Mouse (Mus musculus) megakaryocyte progenitor cell, adult 5-6 weeks (primary cell): ENCODE data around the gene Cntn2. TPM values are rescaled to one million over a fixed set of nuclear protein-coding genes. Genes with fewer than 3 reads are reported as not detected.
A peak's percentile ranks its signal among the peaks of the same experiment; 100 is the strongest.
"Not testable (repeated sequence)": the region's sequence is repeated elsewhere in the genome, so short reads cannot be mapped to it uniquely, and the experiment has no call there.

Experiments
- ATAC-seq: replicated peaks from 2 replicates; pipeline ENCODE4 v1.8.0; 2016; ENCODE audit warnings: mild to moderate bottlenecking, moderate TSS enrichment, inconsistent platforms; ENCODE audit not compliant: poor library complexity
- total RNA-seq, 2 experiments: library from RNA; stranded (forward) in 1 of 2; stranded (reverse) in 1 of 2; fragments of 157-497, 149-512 nt in 1 of 2; fragments of 200-1000 nt in 1 of 2; gene quantifications; 2 replicates each; pipeline versions ENCODE4 v1.2.3 to v1.2.4; 2015 to 2017

The Cntn2 gene
- total RNA-seq, 2 experiments from 2014 or later, result not detected

DNA sequence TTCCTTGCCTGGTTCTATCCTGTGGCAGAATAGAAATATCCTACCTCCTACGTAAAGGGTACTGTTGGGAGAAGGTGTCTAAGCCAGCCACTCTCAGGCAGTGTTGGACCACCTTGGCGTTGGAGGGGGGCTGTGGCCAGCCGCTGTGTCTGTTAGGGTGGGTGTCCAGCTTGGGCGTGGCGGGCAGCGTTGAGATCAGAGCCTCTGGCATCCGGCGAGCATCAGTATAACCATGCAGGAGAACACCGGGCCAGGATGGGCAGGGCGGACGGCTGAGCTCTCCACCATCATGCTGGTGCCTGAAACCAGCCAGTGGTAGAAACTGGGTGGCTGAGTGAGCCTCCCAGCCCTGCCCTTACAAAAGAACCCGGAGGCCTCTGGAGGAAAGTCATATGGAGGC is 27.7 kb downstream of the Cntn2 start:
- no peak for ATAC-seq

DNA sequence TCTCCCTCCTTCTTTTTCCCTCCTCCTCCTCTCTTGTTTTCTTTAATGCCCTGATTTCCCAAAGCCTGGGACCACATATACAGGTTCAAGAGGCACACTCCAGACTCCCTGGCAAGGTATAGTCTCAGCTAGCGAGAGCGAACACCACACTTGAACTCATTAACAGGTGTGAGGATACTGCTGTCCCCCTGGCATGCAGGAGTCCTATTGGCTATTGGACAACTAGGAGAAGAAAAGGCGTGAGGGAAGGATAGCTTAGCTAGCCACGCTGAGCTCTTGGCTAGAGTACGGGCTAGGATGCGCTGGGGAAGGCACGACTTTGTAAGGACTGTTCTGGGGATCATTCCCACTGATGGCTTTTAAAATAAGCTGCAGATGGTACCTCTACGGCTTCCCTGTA is 30.9 kb downstream of the Cntn2 start:
- no peak for ATAC-seq

DNA sequence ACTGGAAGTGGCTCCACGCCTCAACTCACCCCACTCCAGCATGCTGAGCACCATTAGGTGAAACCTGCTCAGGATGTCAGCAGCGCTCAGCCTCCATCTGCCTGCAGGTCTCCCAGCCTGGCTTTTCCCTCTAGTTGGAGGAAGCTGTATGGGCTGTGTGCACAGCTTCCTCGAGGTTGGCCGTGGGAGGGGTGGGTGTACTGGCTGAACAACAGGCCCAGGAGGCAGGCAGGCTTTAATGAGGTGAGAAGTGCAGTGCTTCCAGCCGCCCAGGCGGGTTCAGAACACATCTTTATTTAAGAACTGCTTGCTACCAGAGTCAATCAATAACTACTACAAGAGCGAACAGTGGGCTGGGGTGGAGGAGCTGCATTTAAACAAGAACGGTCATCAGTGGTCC is 31.5 kb downstream of the Cntn2 start:
- ATAC-seq, result no peak

DNA sequence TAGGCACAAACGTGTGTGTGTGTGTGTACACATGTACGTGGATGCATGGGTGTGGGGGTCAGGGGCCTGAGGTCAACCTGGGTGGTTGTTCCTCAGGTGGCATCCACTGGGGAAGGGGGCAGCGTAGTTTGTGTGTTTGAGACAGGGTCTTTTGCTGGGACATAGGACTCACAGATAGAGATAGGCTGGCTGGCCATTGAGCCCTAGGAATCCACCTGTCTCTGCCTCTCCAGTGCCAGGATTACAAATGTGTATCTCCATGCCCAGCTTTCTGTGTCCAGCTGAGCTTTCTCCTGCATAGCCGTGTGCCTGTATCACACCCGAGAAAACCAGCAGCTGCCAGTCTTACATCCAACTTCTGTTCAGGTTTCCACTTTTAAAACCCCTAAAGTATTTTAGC is 33.3 kb downstream of the Cntn2 start:
- ATAC-seq, result no peak

DNA sequence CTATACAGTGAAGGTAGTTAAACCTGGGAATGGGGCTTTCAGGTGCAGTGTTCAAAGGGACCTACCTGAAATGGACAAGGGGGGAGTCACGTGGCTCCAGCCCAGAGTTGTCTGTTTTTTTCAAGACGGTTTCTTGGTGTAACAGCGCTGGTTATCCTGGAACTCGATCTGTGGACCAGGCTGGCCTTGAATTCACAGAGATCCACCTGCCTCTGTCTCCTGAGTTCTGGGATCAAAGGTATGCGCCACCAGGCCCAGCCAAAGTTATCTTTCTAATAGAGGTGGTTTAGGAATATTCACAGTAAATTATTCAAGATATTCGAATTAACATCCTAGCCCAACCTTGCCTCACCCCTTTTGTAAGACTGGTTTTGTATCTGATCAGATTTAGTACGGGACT is 36.4 kb downstream of the Cntn2 start:
- no peak for ATAC-seq

DNA sequence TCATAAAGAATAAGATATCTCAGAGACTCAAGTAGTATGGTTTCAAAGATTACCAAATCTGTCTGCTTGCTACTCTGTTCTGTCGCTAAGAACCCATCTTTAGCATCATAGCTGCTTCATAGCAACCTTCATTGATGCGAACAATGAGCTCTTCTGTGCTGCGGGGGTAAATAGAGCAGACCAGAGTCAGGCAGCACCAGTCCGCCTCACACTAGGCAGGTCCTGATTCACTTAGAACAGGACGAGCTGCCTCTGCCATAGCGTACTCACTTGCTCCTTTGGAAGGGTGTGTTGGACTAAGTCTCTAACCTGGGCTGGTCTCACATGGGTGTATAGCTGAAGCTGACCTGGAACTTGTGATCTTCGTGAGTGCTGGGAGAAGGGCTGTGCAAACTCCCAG is 37.0 kb downstream of the Cntn2 start, which contains the start of gene Tmem81:
Gene Tmem81, plus strand, starts transcription at position 173 of the 400 bp plus-strand sequence.
- no peak for ATAC-seq

DNA sequence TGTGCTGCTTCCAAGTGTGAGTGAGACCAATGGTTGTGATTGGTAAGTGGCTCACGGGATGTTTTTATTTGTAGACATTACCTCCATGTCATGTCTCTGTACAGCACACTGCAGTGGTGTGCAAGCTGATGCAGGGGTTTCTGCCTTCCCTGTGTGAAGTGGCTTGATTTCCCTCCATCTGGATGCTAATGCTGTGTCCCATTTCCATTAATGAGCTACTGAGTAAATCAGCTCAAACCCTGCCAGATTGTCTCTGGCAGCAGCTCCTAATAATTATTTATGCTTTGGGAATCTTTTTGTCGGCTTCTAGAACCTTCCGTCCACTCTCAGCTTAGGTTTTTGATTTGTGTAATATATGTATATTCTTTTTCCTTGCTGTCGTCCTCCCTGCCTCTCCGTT is 37.9 kb downstream of the Cntn2 start:
- no peak for ATAC-seq

DNA sequence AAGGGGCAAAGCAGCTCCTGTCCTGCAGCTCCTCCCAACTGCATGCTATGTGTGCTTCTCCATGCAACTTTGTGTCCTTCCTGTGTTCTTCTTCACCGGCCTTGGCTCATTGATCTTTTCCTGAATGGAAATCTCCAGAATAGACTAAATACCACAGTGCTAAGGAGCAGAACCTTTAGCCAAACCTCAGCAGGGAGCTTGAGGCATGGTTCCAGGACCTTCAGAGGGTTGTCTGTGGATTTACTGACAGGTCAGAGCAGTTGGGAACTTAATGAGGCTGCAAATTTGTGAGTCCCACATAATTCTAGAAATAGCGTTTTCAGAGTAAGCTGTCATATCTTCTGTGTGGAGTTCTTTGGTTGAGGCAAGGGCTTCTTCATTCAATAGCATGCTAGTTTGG is 42.5 kb downstream of the Cntn2 start:
- ATAC-seq, result no peak

DNA sequence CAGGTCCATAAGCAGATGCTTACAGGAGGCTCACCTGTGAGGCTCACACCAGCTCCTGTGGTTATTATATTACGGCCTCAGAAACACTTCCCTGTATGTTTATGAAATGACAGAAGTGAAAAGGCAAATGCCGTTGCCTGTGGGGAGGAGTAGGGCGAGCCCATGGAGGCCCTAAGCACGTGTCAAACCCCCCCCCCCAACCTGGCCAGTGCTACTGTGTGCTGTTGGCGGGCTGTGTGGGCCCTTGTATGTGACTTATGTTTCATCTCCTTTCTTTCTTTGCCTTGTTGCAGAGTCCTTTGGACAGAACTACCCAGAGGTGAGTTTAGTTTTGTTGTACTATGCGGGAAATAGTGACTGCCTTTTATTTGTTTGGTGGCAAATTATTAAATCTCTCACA is 59.3 kb downstream of the Cntn2 start:
- ATAC-seq, result no peak

DNA sequence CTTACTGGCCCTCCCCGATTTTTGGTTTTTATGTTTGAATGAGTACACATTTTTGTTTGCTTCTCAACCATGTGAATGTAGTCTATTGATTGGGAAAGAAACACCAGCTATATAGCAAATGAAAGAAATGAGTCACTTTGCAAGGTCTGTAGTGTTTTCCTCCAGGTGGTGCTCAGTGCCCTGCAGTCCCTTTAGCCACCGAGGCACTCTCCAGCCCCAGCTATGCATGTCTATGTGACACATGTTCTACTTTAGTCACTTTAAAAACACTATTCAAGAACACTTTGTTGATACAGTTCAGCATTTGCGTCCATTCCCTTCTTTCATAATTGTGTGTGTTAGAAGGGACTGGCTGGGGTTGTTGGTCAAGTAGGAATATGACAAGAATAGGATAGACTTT is 59.8 kb downstream of the Cntn2 start:
- ATAC-seq, result no peak

DNA sequence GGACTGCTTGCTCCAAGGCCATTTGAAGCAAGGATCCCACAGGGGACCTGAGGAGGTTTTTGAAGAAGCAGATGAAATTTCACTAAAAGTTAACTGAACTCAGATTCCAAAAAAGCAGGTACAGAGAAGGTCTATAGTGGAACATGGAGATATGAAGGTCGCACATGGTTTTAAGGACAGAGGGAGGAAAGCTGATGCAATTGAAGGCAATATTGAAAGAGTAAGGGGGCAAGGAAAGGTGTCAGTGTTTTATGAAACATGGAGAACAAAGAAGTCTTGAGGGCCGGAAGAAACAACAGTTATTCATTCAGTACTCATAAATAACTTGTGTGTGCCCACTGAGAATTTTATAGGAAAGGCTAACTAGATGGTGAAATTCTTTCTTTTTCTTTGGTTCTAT is 61.4 kb downstream of the Cntn2 start:
- no peak for ATAC-seq

DNA sequence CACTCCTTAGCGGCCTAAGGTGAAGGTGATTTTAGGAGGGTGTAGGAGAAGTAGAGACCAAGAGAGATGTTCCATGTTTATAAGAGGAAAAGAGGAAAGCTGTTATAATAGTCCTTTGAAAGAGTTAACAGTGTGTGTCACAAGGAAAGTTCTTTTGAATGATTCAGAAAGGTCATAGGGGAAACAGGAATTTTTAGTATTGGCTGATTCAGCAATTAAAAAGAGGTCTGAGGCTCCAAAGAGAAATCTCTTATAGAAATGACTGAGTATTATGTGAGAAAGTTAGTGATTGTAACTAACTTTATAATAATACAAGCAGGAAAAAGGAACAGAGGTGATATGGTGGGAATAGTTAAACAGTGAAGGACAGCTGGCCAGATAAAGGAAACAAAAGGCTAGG is 63.6 kb downstream of the Cntn2 start:
- ATAC-seq, result no peak

DNA sequence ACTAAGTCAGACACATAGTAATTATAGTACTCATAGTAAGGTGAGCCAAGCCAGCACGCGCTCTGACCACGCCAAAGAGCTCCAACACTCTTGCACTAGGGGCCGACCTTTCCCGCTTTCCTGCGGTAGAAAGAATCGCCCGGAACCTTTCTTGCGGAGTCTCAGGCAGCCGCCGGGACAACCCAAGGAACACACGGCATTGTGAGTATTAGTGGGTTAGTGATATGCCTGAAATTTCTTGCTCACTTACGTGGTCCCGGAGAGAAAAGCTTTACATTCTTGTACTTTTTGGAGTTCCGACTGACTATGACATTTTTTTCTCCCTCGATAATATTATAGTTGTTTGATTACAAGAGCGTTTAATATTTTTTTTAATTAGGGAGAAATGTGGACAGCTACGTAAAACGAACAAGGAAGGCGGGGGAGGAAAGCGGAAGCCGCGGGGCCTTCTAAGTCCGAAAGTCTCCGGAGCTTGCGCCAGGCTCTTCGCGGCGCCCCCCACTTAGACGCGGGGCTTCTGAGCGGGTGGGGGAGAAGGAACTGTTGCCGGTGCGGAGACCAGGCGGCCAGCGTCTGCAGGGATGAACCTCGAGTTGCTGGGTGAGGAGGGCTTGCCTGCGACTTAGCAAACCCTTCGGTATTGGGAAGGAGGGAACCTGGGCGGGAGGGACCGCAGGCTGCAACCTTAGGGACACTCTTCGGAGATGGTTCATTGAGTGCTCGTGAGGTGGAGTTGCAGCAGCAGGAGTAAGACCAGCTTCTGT is 65.9 kb downstream of the Cntn2 start, which contains the start of gene Rbbp5:
Gene Rbbp5, plus strand, starts transcription at position 438 of the 764 bp plus-strand sequence.
- peak; percentile 93 for ATAC-seq

DNA sequence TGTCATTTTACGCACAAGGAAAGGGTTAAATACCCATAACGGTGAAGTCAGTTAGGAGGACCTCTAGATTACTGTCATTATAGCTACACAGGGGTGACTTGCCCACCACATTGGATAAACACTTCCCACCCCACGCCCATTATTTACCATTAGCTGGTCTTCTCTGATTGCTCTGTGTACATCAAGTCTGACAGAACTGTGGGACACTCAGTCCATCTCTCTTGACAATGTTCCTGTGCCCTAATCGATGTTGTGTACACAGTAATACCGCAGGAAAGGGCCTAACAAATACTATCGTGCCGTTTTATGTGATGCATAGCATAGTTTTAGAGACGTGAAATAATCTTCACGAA is 66.5 kb downstream of the Cntn2 start:
- ATAC-seq, result peak; percentile 29

DNA sequence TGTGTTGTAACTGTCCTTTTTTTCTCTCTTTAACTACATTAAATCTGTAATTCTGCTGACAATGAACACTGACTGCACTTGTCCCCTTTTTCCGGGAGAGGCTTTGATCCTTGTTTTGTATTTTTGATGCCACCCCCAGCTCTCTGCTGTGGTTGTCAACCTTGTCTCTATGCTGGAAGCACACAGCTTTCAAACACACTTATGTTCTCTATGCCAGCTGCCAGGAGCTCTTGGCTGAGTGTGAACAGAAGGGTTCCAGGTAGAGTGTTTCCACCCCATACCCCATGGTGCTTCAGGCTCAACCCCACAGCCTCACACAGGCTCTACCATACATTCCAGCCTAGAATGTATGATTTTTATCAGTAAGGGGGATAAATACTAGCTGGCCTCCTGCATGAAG is 68.6 kb downstream of the Cntn2 start:
- ATAC-seq, result no peak

DNA sequence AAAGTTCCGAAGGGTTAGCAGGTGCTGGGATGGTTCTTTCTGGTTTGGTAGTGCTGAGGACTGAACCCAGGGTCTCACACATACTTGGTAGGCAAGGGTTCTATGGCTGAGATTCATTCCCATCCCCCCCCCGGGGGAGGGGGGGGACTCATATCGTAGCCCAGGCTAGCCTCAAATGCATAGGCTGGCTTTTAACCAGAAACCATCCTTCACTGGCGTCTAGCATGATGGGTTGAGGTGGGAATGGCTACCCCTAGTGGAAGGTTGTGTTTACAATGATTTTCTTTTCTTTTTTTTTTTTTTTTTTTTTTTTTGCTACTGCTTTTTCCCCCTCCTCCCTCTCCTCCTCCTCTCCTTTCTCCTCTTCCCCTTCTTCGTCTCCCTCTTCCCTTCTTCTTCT is 70.5 kb downstream of the Cntn2 start:
- peak; percentile 29 for ATAC-seq

DNA sequence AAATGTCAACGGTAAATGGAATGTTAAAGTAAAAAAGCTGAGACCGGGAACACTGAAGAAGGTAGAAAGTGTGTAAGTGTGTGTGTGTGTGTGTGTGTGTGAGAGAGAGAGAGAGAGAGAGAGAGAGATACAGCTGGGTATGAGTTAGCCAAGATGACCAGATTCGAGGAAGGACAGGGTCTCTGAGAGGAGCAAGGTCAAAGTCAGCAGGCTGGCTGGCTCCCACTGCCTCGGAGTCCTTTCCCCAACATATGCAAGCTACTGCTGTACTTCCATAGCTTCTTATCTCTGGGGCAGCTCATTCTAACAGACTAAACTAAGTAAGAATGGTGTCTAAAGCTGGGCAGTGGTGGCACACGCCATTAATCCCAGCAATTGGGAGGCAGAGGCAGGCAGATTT is 71.6 kb downstream of the Cntn2 start:
- ATAC-seq, result no peak

DNA sequence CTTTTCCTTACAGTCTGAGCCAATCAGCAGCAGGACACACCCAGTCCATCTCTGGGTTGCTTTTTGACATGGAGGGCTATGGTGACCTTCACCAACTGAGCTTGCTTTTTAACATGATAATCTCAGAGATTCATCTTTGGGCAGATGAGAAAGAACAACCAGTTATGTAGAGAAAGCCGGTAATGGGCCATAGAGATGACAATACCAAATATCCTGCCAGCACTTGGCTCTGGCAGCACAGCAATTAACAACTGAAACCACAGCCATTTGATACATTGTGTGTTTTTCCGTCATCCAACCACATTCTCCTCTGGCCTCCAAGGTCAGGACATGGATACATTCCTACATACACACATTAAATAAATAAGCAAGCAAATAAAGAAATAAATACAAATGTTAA is 72.0 kb downstream of the Cntn2 start:
- ATAC-seq, result no peak

DNA sequence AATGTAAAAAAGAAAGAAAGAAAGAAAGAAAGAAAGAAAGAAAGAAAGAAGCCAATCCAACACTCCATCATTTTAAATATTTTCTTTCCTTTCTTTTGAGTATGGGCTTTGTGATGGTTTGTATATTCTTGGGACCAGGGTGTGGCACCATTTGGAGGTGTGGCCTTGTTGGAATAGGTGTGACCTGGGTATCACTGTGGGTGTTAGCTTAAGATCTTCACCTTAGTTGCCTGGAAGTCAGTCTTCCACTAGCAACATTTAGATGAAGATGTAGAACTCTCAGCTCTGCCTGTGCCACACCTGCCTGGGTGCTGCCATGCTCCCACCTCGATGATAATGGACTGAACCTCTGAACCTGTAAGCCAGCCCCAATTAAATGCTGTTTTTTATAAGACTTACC is 73.0 kb downstream of the Cntn2 start:
- ATAC-seq, result not testable (repeated sequence)

DNA sequence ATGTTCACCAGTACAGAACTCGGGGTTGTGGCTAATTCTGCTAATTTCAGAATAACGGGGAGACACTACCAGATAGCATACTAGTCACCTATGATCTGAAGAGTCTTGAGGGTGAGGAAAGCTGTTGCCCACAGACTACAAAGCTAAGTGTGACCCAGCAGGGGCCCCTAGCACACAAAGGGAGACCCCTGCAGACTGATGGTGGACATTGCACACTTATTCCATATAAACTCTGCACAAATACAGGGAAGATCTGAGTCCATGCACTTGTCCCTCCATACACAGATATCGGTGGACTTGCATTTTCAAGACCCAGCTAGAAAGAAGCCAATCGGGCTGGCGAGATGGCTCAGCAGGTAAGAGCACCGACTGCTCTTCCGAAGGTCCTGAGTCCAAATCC is 73.5 kb downstream of the Cntn2 start:
- peak; percentile 48; the same call in 1 of the 2 replicates for ATAC-seq

DNA sequence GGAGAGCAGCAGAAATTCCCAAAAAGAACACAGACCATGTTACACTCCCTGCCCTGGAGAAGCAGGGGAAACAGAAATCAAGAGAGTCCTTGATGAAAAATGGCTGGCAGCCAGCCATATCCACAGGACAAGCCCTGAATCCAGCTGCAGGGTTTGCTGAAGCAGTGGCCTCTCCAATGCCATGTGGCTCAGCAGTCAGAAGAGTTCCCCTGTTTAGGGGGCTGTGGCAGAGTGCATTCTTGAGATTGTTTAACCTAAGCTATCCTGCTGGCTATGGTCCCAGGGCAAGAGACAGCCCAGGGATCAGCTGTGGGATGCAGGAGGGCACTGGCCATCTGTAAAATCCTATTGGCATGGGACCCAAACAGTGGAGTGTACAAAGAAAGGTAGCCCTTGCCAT is 74.1 kb downstream of the Cntn2 start:
- no peak for ATAC-seq

DNA sequence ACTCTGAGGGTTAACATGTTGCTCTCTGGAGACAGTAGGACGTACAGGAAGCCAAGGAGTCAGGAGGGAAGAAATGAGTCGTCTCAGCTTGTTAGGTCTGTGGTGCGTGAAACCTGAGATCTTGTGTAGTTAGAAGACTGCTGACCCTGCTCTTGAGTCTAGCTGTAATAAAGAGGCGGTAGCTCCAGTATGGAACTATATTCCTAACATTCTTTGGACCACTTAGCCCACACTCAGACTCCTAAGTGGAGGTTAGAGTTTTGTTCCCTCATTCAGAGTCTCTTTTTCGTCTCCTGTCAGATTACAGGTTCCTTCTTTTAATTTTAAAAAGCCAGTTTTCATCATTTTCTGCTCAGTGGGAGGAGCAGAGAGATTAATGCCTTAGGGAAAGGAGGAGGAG is 78.4 kb downstream of the Cntn2 start:
- no peak for ATAC-seq
